Mouse (Mus musculus) lung, adult 10 weeks (tissue): ENCODE results near the gene Nfe2l1. TPM values are rescaled to one million over a fixed set of nuclear protein-coding genes. Genes with fewer than 3 reads are reported as not detected.

Experiments
- polyA plus RNA-seq: library from polyadenylated mRNA; stranded (reverse); fragments of 350-450 nt; fragmentation: Illumina TruSeq; extraction: RNeasy Lipid Tissue Mini Kit (QIAGEN cat#74804); gene quantifications from one replicate; pipeline ENCODE4 v1.2.3, GENCODE M21; 2014; ENCODE audit warnings: low read depth, low replicate concordance; ENCODE audit not compliant: insufficient read depth

Nfe2l1 gene
- 97.1 TPM for polyA plus RNA-seq

DNA sequence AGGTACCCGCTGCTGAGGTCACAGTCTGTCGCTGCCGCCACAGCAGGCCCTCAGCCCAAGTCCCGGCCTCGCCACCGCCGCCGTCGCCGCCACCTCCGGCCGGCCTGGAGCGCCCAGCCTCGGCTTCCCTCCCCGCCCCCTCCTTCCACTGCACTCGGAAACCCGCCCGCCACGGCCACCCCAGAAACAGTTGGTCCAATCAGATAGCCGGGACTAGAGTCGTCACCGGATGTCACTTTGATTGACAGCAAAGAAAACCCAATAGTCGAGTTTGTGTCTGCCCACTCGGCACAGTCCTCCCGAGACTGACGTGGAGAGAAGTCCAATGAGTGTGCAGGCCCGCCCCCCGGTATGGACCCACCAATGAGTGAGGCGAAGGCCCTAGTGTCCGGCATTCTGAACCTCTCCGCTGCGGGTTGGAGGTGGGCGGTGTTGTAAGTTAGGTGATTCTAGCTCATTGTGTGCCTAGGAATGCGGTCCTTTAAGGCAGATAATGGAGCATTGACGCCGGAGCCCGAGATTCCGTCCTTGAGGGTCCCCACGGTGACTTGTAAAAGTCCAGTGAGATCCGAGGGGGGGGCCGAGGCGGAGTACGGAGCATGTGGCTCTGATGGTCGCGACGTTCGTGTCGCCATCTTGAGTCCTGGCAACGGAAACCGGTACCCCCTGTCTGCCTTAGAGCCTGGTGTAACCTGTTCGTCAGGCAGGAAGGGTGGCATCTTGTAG, at the start of gene Nfe2l1:
Gene Nfe2l1, minus strand, starts transcription at position 156 of the 726 bp plus-strand sequence.

GRCm38 (mm10) chr11:96849681-96850467, 20.1 kb upstream of the Nfe2l1 start, which contains the start of gene Copz2:
TSS of gene Copz2 (plus strand) at chr11:96849870.

GRCm38 (mm10) chr11:96788871-96789795, 40.6 kb downstream of the Nfe2l1 start, which contains the start of gene Cbx1:
TSS of gene Cbx1 (plus strand) at chr11:96789127.

DNA sequence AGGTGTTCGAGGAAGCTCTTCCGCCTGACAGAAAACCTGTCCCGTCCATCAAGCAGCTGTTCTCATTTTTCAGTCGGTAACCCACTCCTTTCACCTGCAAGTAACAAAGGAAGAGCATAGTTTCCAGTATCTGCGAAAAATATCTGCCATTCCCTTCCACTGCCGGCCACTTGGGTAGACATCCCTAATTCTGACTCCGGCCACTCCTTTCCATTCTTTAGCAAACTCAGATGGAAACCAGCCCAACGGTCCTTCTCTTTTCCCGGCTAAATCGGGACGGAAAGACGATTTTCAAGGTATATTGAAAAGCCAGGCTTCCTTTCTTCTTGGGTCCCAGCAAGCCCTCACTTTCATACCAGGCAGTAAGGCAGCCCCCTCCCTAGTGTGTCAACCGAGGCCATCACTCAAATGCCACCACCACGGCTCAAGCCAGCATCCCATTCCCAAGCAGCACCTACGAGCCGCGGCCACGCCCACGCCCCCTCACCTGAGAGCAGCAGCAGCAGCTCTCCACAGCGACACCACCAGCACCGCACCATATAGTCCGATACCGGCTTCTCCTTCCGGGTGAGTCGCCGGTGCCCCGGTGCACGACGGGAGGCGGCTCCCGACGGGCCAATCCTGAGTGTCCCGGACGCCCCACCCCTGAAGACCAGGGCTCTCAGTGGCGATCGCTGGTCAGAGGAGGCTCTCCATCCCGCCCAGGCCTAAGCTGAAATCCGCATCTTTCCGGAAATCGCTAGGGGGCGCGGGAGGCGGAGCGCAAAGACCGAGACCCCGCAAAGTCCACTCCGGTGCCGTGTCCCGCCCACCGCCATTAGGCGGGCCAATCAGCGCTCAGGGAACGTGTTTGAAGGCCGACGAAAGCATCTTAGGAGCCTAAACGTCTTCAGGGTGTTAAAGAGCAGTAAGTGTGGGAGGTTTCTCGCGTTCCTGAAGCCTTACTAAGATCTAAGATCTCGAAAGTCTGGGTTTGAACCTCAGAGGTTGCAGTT, 52.5 kb downstream of the Nfe2l1 start, which contains the start of gene Snx11:
Gene Snx11, minus strand, starts transcription at position 592 of the 995 bp plus-strand sequence.

Other genes starting within 250 kb of the Nfe2l1 start
- 19.2 TPM for gene Snx11, start 52.4 kb downstream of the Nfe2l1 start, polyA plus RNA-seq
- 30.2 TPM for gene Cbx1, start 40.8 kb downstream of the Nfe2l1 start, polyA plus RNA-seq
- gene Copz2, start 19.9 kb upstream of the Nfe2l1 start, polyA plus RNA-seq: 43.4 TPM
- 28.8 TPM for gene Cdk5rap3, start 86.5 kb upstream of the Nfe2l1 start, polyA plus RNA-seq
- 99.6 TPM for gene Prr15l, start 98.1 kb upstream of the Nfe2l1 start, polyA plus RNA-seq
- gene Pnpo, start 114.0 kb upstream of the Nfe2l1 start, polyA plus RNA-seq: 18.9 TPM
- gene Sp2, start 153.0 kb upstream of the Nfe2l1 start, polyA plus RNA-seq: 6.9 TPM
- gene Sp6, start 183.4 kb upstream of the Nfe2l1 start, polyA plus RNA-seq: 2.2 TPM
- 12.5 TPM for gene Scrn2, start 200.0 kb upstream of the Nfe2l1 start, polyA plus RNA-seq
- gene Lrrc46, start 211.4 kb upstream of the Nfe2l1 start, polyA plus RNA-seq: 4.8 TPM
- 40.3 TPM for gene Mrpl10, start 211.6 kb upstream of the Nfe2l1 start, polyA plus RNA-seq
- 5.0 TPM for gene Osbpl7, start 220.7 kb upstream of the Nfe2l1 start, polyA plus RNA-seq